Mouse (Mus musculus): ENCODE data around the gene Pparg. TPM values are rescaled to one million over a fixed set of nuclear protein-coding genes. Genes with fewer than 3 reads are reported as not detected.
A peak's percentile ranks its signal among the peaks of the same experiment; 100 is the strongest.

Pparg gene
- total RNA-seq, 2 experiments from 2014 or later = 0.69 TPM; not detected in 1

DNA sequence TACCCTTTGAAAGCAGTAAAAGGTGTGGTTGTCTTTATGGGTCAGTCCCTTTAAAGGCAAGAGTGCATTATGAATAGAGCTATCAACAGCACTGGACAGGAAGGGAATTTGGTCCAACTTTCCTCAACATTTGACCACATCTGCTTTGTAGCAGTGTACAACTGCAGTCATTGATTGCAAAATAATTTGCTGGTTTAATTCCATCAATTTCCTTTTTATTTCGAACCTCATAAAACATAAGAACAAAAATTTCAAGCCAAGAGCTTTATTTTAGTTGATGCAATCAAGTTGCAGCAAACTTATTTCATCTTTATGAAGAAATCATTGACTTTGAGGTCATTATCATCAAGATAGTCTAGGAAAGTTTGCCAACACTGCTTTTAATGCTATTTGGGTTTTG is 91.8 kb downstream of the Pparg start:
- no peak for ATAC-seq (replicated peaks; ENCODE audit: poor library complexity)

DNA sequence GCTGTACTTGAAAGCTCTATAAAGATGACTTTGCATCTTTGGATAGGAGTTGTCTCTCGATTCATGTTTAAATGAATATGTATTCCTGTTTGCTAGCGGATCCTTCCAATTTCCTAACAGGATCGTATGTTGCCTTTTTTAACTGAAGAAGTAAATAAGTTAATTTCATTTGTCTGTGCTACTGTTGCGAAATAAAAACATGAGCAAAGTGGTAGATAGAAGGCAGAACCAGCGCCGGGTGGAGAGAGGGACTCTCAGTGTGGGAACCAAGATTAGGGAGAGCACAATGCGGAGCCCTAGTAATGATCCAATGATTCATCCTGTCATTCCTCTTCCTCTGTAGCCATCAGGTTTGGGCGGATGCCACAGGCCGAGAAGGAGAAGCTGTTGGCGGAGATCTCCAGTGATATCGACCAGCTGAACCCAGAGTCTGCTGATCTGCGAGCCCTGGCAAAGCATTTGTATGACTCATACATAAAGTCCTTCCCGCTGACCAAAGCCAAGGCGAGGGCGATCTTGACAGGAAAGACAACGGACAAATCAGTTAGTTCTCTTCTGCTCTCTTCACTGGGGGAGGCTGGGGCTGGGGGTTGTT is 102.1 kb downstream of the Pparg start:
- ATAC-seq (replicated peaks; ENCODE audit: poor library complexity) = peak; percentile 26; the same call in 1 of the 2 replicates

DNA sequence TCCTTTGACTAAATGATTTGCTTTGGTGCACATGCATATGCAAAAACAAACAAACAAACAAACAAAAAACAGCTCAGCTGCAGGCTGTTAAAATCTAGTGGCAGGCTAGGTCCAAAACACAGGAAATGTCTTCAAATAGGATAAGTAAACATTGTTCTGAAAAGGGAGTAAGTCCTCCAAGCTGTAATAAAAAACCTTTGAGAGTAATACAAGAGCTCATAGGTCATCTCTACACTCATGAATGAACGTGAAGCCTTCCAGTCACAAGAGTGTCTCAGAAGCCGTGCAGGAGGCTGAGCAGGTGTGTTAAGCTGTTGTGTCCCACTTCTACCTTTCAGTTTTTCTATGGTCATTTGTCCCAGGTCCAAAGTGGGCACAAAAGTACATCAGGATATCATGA is 102.6 kb downstream of the Pparg start:
- ATAC-seq (replicated peaks; ENCODE audit: poor library complexity) = no peak

DNA sequence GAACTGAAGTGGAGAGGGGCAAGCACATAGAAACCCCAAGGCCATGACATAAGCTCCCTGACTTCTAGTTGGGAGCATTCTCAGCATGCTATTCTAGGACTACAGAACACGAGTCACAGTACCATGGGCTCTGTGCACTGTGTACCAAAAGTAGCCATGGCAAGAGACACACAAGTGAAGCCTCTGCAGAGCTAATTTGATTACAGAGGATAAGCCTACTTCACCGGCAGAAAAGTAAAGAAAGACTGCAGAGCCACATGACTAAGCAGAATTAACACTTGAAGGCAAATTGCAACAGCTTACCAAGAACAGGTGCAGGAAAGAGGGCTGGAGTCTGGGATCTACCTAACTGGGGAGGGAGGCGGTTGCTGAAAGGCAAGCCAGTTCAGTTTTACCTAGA is 103.9 kb downstream of the Pparg start:
- ATAC-seq (replicated peaks; ENCODE audit: poor library complexity) = peak; percentile 29; the same call in 1 of the 2 replicates

DNA sequence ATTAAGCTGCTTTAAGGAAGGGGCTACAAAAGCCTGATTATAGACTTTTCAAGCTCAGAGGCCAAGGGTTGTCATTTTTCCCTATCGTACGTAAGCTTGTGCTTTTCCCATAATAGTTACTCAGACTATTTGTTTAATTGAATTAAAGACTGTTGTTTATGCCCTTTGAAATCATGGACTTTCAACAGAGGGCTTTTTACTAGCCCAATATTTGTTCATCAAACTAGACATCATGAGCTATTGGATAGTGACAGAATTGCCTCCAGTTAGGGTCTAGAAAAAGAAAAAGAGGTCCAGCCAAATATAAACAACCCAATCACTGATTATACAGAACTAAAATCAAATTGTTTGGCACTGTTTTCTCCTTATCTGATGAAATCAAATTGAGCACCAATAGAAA is 104.7 kb downstream of the Pparg start:
- no peak for ATAC-seq (replicated peaks; ENCODE audit: poor library complexity)

DNA sequence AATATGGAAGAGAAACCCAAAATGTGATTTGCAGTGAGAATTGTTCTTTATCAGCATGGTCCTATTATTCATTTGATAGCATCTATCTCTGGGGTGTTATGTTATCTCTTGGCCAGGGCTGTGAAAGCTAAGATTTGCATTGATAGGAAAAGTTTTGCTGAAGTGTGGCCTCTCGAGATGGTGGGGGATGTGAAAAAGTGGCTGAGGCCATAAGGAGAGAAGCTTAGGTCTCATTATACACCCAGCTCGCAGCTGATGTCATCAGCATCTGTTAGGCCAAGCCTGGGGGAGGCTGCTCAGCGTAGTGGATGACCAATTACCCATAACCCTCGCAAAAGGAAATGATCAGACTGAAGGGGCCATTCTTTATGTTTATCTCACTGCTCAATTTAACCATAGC is 105.1 kb downstream of the Pparg start:
- no peak for ATAC-seq (replicated peaks; ENCODE audit: poor library complexity)

DNA sequence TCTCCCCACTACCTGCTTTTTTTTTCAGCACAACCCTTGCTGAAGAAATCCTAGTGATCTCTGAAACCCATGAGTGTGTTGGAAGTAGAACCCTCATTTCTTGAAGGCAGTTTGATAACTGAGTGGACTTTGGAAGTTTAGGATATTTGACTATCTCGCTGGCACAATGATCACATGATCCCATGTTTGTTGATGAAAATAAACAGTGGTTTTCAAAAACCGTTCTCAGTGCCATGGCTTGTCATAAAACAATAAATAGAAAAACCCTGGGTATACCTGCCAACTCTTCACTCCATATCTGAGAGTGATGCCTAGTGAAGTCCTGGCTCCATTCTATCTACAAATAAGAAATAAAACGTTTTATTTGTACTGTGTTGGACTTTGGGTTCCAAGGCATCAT is 105.8 kb downstream of the Pparg start:
- ATAC-seq (replicated peaks; ENCODE audit: poor library complexity) = no peak

DNA sequence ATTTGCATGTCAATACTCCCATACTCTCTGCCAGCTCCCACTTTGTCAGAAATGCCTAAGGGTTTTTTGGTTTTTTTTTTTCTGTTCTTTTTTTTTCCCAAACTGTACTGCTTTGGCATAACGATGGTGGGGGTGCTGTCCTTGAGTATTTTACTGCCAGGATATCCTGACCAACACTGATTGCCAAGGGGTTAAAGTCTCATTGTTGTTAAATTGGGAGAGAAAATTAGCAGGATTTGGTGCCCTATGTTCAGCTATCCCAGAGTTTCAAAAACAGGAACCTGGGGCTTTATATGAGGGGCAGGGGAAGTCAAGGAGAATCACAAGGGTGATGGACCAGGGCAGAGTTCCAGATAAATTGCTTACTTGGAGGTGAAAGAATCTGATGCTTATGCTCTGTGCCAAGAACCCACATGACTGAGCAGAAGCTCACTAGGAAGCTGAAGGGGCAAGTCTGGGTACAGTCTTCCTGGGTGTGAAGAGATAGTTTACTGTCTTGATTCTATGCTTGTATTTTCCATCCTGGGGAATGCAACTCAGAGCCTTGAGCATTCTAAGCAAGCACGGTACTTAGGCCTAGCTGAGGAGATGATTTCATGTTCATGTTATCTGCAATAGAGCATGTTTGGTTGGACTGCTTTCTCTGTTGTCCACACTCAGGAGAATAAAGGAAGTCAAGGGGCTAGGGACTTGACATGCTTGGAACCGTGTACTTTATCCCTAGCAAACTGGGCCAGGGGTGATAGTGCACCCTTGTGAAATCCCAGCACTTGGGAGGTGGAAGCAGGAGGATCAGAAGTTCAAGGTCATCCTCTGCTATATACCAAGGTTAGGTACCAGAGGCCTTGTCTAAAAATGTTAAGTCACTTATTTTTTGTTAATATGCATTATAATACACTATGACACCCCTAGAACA is 109.2 kb downstream of the Pparg start:
- no peak for ATAC-seq (replicated peaks; ENCODE audit: poor library complexity)

DNA sequence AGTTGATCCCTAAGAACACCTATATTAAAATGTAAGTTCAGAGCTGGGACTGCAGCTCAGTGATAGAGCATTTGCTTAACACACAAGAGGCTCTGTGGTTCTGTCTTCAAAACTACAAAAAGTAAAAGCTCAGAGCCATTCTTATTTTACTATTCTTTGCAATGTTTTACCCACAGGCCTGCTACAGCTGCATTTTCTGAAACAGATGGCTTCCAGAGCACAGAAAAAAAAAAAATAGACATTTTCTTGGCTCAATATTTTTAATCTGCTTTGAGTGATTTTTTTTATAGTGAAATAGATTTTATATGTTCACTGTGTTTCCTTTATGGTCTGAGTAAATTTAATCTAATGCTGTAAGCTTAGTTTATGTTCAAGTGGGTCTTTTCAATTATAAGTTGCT is 111.2 kb downstream of the Pparg start:
- no peak for ATAC-seq (replicated peaks; ENCODE audit: poor library complexity)

DNA sequence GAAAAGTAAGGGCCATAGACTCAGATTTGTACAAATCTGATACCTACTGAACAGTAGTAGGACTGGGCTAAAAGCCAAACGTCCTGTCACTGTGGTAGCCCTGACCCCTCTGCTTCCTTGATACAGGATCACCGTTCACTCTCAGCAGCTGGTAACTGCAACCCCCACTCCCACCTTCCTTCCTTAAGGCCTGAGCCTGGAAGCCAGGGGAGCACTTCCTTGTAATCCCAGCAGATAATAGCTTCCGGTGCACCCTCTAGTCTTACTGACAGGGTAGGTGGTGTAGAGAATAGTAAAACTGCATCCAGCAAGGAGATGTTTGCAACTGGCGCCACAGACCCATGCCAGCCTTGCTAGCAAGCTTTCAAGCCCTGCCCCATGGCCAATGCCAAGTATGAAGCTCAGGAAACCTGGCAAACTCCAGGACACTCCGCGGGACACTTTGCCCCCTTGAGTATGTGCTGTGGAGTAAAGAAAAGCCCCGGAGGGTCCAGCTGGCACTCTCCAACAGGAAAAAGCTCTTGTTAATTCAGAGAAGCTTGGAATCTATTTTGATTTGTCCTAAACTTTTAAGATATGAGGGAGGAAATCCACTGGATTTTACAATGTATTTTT is 116.4 kb downstream of the Pparg start:
- no peak for ATAC-seq (replicated peaks; ENCODE audit: poor library complexity)

DNA sequence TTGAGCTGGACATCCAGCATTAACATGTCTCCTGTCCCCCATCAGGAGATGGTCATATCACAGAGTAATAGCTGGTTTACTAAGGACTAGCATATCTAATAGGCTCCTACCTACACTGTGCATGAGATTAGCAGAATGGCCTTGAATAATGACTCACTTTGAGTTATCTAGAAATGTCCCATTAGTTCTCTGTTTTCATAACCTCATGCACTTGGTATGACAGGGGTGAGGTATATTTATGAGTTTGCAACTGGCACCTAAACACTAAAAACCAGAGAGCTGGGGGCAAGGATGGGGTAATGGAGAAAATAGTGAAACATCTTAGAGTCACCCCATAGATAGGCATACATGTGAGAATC is 119.2 kb downstream of the Pparg start:
- ATAC-seq (replicated peaks; ENCODE audit: poor library complexity) = peak; percentile 42

DNA sequence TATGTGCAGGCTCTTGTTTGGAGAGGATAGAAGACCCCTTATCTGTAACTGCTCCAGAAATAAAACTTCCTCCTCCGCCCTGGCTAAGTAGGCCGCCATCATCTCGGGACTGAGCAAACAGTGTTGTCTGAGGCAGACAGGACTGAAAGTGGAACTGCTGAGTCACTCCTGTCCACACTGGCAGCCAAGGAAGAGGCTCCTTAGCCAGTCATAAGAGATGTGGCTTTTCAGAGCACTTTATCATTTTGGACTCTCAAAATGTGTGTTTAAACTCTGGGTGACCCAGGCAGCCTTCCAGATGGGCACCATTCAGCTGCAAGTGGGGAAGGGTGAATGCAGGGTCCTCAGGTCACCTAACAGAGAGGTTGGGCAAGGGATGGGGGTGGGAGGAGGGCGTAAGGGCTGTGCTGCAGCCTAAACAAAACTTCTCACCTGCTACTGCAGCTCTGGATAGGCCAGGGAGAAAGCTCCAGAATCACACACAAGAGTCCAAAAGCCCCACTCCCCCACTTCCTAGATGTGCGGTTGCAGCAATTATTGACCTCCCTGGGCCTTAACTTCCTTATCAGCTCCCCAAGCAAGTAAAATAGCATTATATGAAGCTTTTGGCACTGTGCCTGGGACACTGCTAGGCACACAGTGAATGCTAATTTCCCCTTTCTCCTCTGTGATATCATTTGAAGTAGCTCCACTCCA is 119.7 kb downstream of the Pparg start:
- peak; percentile 82 for ATAC-seq (replicated peaks; ENCODE audit: poor library complexity)

DNA sequence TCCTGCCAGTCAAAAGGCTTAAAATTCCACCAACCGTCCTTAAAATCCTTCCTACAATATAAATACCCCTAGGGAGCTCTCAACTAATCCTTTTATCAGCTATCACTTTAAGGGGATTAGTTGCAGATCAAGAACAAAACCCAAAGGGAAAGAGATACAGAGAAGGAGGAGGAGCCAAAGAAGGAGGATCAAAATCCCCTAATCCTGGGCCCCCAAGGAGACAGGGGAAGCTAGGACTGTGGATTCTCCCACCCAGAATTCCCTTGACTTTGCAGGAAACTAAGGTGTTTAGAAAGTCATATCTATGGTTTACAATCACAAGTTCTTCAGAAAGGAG is 120.2 kb downstream of the Pparg start:
- no peak for ATAC-seq (replicated peaks; ENCODE audit: poor library complexity)

DNA sequence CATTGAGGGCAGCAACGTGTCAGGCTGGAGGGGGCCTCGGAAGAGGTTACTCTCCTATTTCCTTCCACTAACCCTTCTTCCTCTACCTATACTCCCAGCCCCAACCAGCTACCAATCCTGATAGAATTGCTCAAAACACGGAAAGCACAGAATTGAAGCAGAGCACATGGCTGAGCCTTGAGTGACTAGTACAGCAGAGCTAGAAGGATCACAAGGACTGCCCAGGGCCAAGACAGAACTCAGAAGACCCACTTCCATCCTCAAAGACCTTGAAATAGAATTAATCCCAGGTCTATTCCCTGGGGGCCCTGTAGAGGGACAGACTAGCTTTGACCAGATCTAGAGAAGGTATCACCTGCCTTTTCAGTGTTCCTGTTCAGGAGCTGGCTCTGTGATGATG is 120.9 kb downstream of the Pparg start:
- ATAC-seq (replicated peaks; ENCODE audit: poor library complexity) = no peak

DNA sequence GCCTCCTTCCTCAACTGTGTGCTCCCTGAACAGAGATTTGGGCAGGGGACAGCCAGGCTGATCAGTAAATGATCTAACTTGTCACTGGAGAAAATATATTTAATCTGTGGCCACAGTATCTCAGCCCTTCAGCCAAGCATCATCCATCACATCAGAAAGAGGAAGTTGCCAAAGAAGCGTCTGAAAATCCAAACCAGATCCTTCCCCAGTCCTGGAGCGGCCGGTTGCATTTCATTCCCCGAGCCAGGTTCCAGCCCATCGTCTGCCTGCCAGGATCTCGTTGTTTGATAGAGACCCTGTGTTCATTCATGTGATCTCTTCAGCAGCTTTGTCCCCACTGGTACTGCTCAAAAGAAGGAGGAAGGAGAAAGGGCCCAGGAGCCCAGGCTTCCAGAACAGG is 124.9 kb downstream of the Pparg start:
- 0 out of 2 replicates have a peak, but pooled peaks have one; percentile 38 for ATAC-seq (replicated peaks; ENCODE audit: poor library complexity)

DNA sequence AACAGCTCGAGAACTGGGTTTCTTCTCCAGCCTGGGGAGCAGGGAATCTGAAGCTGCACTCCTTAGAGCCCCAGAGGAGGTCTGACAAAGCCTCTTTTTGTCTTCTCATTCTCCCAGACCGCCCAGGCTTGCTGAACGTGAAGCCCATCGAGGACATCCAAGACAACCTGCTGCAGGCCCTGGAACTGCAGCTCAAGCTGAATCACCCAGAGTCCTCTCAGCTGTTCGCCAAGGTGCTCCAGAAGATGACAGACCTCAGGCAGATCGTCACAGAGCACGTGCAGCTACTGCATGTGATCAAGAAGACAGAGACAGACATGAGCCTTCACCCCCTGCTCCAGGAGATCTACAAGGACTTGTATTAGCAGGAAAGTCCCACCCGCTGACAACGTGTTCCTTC is 129.1 kb downstream of the Pparg start:
- ATAC-seq (replicated peaks; ENCODE audit: poor library complexity) = no peak

DNA sequence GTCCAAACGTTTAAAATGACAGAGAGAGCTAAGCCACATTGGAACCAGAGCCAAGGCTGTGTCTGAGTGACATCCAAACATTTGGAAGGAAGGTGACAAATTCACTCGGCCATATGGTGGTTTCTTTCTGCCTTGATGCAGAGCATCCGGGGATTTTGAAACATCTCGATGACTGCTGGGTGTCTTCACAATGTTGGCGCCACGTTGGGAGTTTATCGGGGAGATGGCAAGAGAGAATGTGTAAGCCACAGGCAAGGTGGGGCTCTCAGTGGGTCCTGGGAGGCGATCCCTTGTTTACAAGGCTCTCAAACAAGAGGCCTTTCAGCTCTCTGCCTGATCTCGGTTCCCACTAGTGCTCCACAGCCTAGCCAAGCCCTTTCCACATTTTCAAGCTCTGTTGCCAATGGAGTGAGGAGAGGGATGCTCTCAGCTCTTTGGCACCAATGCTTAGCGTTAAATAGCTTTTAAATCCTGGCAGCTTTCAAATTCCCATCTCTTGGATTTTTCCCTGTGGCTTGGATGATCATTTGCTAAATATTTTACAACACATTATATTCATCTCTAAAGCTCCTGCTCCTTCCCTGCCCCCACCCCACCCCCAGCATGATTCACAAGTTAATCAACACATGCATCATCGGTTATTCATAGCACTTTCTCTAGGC is 132.3 kb downstream of the Pparg start:
- no peak for ATAC-seq (replicated peaks; ENCODE audit: poor library complexity)

DNA sequence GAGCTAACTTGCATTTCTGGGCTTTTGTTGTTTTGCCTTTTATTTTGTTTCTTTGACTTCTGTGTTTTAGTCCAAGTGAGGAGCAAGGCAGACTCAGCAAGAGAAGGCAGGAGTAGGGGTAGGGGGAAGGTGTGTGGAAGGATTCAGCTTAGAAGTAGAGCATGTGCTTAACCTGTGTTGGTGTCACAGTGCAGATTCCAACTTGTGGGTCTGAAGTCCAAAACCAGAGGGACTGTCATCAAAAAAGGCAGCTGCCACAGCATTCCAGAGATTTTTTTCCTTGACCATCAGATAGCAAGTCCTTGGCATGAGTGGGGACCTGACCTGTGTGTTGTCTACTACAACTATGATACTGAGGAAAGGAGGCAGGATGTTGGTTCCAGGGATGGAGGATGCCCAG is 133.1 kb downstream of the Pparg start:
- no peak for ATAC-seq (replicated peaks; ENCODE audit: poor library complexity)

DNA sequence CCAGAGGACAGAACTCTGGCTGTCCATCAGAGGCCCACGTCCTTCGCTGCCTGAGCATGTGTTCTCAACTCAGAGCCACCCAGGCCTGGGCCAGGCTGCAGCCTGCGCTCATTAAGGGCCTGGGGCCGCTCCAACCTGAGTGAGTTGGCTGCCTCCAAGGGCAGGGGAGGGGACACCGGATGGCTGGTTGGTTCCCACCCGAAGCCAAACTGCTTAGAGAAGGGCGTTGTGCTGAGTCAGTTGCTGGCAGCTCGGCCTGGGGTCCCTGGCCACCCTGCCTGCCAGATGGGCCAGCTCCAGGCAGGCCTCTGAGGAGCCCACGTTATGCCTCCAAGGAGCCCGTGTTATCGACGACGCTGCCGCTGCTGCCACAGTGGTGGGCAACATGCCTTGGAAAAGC is 138.8 kb downstream of the Pparg start:
- ATAC-seq (replicated peaks; ENCODE audit: poor library complexity) = no peak

DNA sequence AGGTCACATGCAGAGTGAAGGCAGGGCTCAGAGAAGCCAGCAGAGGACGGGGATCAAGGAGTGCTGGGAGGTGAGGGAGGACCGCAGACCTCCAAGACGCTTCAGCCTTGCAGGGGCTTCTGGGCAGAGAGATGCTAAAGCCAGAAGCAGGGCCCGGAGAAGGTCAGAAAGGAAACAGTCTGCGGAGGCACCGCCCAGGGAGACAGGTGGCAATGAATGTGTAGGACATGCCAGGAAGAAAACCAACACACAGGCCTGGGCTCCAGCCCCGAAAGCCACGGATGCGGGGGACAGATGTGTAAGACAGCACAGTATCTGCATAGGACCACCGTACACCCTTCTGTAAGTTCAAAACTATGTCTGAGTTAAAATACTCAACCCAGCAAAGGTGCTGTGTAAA is 139.5 kb downstream of the Pparg start:
- ATAC-seq (replicated peaks; ENCODE audit: poor library complexity) = no peak

DNA sequence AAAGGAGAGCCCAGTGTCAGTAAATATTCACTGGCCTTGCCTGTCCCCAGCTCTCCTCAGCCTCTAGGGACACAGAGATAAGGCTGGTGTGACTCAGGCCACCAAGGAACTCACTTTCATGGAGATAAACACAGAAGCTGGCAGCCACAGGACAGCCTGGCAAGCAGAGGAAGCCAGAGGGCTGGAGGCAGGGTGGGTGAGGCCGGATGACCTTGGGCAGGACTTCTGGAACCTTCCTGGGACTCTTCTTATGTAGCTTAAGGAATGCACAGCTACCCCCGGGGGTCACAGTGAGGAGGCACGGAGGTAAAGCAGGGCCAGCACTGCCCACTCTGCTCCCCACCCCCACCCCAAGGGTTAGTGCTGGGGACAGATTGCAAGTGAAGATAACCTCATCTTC is 140.4 kb downstream of the Pparg start:
- ATAC-seq (replicated peaks; ENCODE audit: poor library complexity) = peak; percentile 70

All from megakaryocyte progenitor cell, adult 5-6 weeks (primary cell).